Mouse (Mus musculus): ENCODE measurements around the gene Rhot2.

GRCm38 (mm10) chr17:25828712-25829557 is 15.7 kb downstream of the Rhot2 start, which contains the start of gene Jmjd8:
- TF ChIP-seq CTCF (IDR thresholded peaks at IDR 0.05; ENCODE audit: low read depth): peak; percentile 59
- TF ChIP-seq EP300 (IDR thresholded peaks at IDR 0.05; ENCODE audit: low read depth): no peak

Measured in liver, postnatal 0 days (tissue).